Mouse (Mus musculus) adrenal gland, adult 8-10 months (tissue): ENCODE data around the gene Washc4. TPM values are rescaled to one million over a fixed set of nuclear protein-coding genes. Genes with fewer than 3 reads are reported as not detected.

Source experiments
- DNase-seq: peaks from one replicate; pipeline ENCODE4 v3.0.0; 2022
- total RNA-seq, 4 experiments: library from RNA; stranded (reverse); gene quantifications; 2 replicates each; pipeline ENCODE4 v1.2.4; 2022

Gene Washc4
- total RNA-seq, 4 experiments from 2014 or later: 24.7 to 31.3 (median 29.1) TPM

- DNase-seq: peak; percentile 56
Observed at GRCm38 (mm10) chr10:83637295-83637694, 93.7 kb downstream of the Washc4 start.

- DNase-seq: no peak
Observed at GRCm38 (mm10) chr10:83639881-83640386, 96.4 kb downstream of the Washc4 start.

GRCm38 (mm10) chr10:83641641-83642040 is 98.1 kb downstream of the Washc4 start:
- DNase-seq: no peak

GRCm38 (mm10) chr10:83644167-83644566 is 100.6 kb downstream of the Washc4 start:
- no peak for DNase-seq

GRCm38 (mm10) chr10:83644865-83645715 is 101.5 kb downstream of the Washc4 start:
- DNase-seq: peak; percentile 45

GRCm38 (mm10) chr10:83645716-83645990 is 102.1 kb downstream of the Washc4 start:
- no peak for DNase-seq

Other genes starting within 250 kb of the Washc4 start
- gene Slc41a2, start 205.9 kb upstream of the Washc4 start, total RNA-seq: 10 to 100 TPM in 1 of 4 experiments, 1 to 10 TPM in 3; 7.2 to 10.5 (median 9.4) TPM
- gene D10Wsu102e, start 183.5 kb upstream of the Washc4 start, total RNA-seq: 1 to 10 TPM in 2 of 4 experiments, under 1 TPM in 2; 0.75 to 1.8 (median 1.0) TPM
- 1 to 10 TPM in 2 of 4 experiments, under 1 TPM in 2; 0.89 to 1.8 (median 0.97) TPM for gene Aldh1l2, start 9.6 kb upstream of the Washc4 start, total RNA-seq
- gene Appl2, start 105.0 kb downstream of the Washc4 start, total RNA-seq: 100 to 1,000 TPM in 3 of 4 experiments, 10 to 100 TPM in 1; 86.1 to 199 (median 103) TPM
- 10 to 100 TPM; 15.5 to 38.8 (median 25.8) TPM for gene 1500009L16Rik, start 179.1 kb downstream of the Washc4 start, total RNA-seq